Mouse (Mus musculus) neural tube, embryonic 13.5 days (tissue): Measurements from ENCODE around the gene Gpr152. TPM values are rescaled to one million over a fixed set of nuclear protein-coding genes. Genes with fewer than 3 reads are reported as not detected.

Experiments used
- ATAC-seq: fragments of 200-750 bp; cut with Nextera tagmentation; 2 replicates; pipeline ENCODE4 v1.8.0; 2017; ENCODE audit warnings: low read depth, mild to moderate bottlenecking, moderate TSS enrichment, moderate library complexity
- H3K27ac ChIP-seq: fragments of 300-500 bp; sonication (generic); replicated peaks from 2 replicates; pipeline ENCODE4 v1.5.1; 2015; ENCODE audit warnings: moderate library complexity, mild to moderate bottlenecking, inconsistent platforms
- H3K27me3 ChIP-seq: fragments of 300-500 bp; sonication (generic); 2 replicates; pipeline ENCODE4 v1.6.1; 2015; ENCODE audit warnings: mild to moderate bottlenecking, inconsistent platforms
- H3K36me3 ChIP-seq: fragments of 300-500 bp; sonication (generic); 2 replicates; pipeline ENCODE4 v1.6.1; 2015; ENCODE audit warnings: mild to moderate bottlenecking, inconsistent platforms
- H3K4me1 ChIP-seq: fragments of 300-500 bp; sonication (generic); replicated peaks from 2 replicates; pipeline ENCODE4 v1.6.1; 2015; ENCODE audit warnings: inconsistent platforms
- H3K4me2 ChIP-seq: fragments of 300-500 bp; sonication (generic); 2 replicates; pipeline ENCODE4 v1.6.1; 2015; ENCODE audit warnings: inconsistent platforms, mild to moderate bottlenecking, moderate library complexity
- H3K4me3 ChIP-seq: fragments of 300-500 bp; sonication (generic); 2 replicates; pipeline ENCODE4 v1.5.1; 2015; ENCODE audit warnings: mild to moderate bottlenecking, inconsistent platforms
- H3K9ac ChIP-seq: fragments of 300-500 bp; sonication (generic); 2 replicates; pipeline ENCODE4 v1.6.1; 2015; ENCODE audit warnings: moderate library complexity, mild to moderate bottlenecking, inconsistent platforms
- H3K9me3 ChIP-seq: fragments of 300-500 bp; sonication (generic); 2 replicates; pipeline ENCODE4 v1.6.1; 2016; ENCODE audit warnings: inconsistent platforms
- WGBS: fragments of 180-500 bp; shearing (Covaris S2); methylation state at CpG from one replicate; pipeline ENCODE4 v1.1.7; 2015; 5-methylcytosine and 5-hydroxymethylcytosine counted together
- polyA plus RNA-seq: library from polyadenylated mRNA; unstranded; fragments of >200 nt; fragmentation: Nextera tagmentation; extraction: Ambion mirVana; gene quantifications from 2 replicates; pipeline ENCODE4 v1.2.1, GENCODE M21; 2015

Gpr152 gene
- polyA plus RNA-seq, 1 experiment from 2014 or later, result not detected

DNA sequence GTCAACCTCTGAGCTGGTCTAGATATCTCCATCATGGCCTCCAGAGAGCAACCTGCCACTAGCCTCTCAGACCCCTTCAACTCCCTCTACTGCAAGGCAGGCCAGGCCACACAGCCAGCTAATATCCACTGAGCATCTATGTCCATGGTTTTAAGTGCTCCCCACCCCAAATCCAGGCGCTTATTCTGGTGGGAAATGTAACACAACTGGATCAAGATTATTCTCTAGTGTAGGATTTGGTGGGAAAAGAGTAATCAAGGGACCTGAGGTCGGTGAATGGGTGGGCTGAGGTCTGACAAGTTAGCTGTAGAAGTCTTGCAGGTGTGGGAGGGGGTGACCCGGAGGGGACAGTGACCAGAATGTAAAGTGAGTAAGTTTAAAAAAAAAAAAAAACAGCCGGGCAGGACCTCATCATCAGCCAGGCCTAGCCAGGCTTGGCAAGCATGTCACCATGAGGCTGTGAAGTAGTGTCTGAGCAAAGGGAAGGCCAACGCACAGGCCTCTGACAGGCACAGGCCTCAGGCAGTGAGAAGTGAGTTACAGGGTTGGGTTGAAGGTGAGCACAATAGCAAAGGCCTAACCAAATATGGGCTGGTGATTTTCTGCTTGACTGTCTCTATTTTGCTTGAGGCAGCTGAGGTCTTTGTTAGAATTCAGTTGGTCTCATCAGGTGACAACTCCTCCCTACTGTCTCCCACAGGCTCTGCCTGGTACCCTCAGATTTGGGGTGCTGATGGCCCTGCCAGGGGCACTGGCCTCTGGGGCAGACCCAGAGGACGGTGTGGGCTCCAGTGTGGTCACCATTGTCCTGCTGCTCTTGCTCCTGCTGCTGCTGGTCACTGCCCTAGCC lies 15.9 kb downstream of the Gpr152 start:
- Histone ChIP-seq H3K27me3 (no peaks in the 10 kb centered on the region), H3K27ac (0 out of 2 replicates have a peak overlapping the region, but pooled peaks have one; percentile 38), H3K4me3 (no peak overlapping the region), H3K36me3 (peaks cover 81% of the 10 kb centered on the region), H3K9me3 (no peaks in the 10 kb centered on the region), H3K9ac (no peak overlapping the region), H3K4me1 (peaks cover 12% of the 10 kb centered on the region), H3K4me2 (no peak overlapping the region)
- no peak for ATAC-seq
- WGBS, result 71% methylated on average over 6 of the region's 6 CpGs

DNA sequence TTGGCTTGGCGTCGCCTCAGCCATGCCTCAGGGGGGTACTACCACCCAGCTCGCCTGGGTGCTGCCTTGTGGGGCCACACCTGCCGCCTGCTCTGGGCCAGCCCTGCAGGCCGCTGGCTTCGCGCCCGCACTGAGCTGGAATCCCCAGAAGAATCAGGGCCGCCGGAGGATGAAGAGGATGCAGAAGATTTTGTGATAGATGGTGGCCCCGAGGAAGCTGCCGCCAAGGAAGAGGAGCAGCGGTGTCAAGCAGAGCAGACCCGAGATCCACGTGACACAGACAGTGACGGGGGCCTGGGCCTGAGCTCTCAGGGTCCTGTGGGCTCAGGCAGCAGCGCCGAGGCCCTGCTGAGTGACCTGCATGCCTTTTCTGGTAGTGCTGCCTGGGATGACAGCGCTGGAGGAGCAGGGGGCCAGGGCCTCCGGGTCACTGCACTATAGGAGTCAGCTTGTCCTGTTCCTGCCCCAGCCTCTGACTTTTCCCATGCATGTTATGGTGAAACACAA lies 16.5 kb downstream of the Gpr152 start:
- H3K9ac ChIP-seq, result no peak overlapping the region
- H3K4me2 ChIP-seq, result no peak overlapping the region
- H3K36me3 ChIP-seq, result peaks cover 81% of the 10 kb centered on the region
- H3K4me1 ChIP-seq, result peaks cover 12% of the 10 kb centered on the region; the same call in 1 of the 2 replicates
- no peak overlapping the region for H3K4me3 ChIP-seq
- 0 out of 2 replicates have a peak overlapping the region, but pooled peaks have one; percentile 38 for H3K27ac ChIP-seq
- WGBS, result 67% methylated on average over 20 of the region's 20 CpGs
- H3K27me3 ChIP-seq, result no peaks in the 10 kb centered on the region
- no peak for ATAC-seq
- H3K9me3 ChIP-seq, result no peaks in the 10 kb centered on the region

DNA sequence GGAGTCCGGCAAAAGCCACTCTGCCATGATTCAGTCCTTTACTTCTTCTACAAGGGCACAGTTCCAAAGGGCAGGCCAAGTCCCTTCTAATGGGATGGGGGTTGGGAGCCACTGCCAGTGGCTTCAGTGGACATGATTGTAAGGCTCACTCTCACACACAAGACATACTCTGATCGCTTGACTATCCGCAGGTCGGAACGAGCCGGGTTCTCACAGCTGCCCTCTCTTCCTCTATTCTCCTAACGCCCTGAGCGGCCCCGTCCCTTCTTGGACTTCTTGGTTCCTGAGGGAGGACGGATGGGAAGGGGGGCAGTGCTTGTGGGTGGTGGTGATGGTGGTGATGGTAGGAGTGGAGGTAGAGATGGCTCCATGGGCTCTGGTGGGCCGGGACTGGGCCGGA lies 17.2 kb downstream of the Gpr152 start:
- no peaks in the 10 kb centered on the region for H3K9me3 ChIP-seq
- H3K36me3 ChIP-seq, result peaks cover 84% of the 10 kb centered on the region
- H3K4me1 ChIP-seq, result peaks cover 14% of the 10 kb centered on the region
- no peak overlapping the region for H3K9ac ChIP-seq
- ATAC-seq, result no peak
- H3K27ac ChIP-seq, result no peak overlapping the region
- 90% methylated on average over 12 of the region's 12 CpGs for WGBS
- H3K4me3 ChIP-seq, result no peak overlapping the region
- H3K4me2 ChIP-seq, result no peak overlapping the region
- H3K27me3 ChIP-seq, result no peaks in the 10 kb centered on the region

DNA sequence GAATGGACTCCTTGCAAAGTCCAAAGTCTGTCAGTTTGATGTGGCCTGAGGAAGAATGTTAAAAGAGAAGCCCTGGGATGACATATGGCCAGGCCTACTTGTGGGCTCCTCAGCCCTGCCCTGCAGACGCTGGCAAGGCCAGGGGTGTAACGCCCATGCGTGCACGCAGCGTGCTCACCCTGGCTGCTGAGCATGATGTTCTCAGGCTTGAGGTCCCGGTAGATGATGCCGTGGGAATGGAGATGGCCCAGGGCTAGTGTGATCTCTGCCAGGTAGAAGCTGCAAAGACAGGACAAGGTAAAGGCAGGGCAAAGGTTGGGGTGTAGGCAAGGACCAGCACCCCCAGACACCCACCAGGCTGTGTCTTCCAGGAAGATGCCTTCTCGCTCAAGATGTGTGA lies 19.5 kb downstream of the Gpr152 start:
- no peaks in the 10 kb centered on the region for H3K27me3 ChIP-seq
- no peak for ATAC-seq
- peaks cover 31% of the 10 kb centered on the region for H3K4me1 ChIP-seq
- H3K9ac ChIP-seq, result no peak overlapping the region
- H3K4me3 ChIP-seq, result no peak overlapping the region
- H3K27ac ChIP-seq, result no peak overlapping the region
- no peak overlapping the region for H3K4me2 ChIP-seq
- H3K9me3 ChIP-seq, result no peaks in the 10 kb centered on the region
- H3K36me3 ChIP-seq, result peaks cover 65% of the 10 kb centered on the region
- 93% methylated on average over 8 of the region's 8 CpGs for WGBS

DNA sequence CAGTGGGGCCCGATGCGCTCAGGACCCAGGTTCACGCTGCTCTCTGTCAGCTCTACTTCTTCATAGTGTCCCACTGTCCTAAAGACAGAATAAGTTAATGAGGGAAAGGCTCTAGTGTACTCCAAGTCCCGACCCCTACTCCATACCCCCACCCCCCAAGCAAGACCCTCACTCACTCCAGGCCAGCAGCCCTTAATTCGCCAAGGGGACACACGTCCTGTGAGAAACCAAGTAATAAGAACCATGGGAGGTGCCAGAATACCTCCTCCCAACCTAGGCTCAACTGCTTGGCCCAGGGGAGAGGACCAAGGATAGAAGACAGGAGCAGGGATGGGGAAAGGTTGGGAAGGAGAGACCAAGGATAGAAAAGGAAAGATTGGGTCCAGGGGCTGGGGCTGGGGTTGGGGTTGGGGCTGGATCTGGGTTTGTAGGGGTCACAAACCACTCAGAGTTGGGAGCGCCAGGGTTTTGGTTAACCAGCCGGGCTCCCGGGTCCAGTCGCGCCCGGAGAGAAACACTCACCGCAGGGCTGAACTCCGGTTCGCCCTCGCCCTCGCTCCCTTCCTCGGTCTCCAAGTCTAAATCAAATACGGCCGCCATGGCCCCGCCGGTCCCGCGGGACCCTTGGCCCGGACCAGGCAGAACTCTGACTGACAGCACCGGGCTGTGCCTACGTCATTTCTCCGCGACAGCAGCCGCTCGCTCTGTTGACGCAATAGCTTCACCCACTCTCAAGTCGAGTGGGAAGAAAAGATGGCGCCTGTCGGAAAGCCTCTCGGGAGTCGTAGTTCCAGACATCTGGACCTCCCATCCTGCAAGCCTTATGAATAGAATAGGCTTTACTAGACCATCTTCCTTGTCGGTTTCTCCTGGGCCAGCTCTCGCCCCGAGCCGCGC lies 23.3 kb downstream of the Gpr152 start, which contains the start of gene Rps6kb2:
TSS of gene Rps6kb2 (minus strand) at position 709 of the 897 bp plus-strand sequence.
- 7% methylated on average over 42 of the region's 42 CpGs for WGBS
- Histone ChIP-seq H3K9me3 (no peaks in the 10 kb centered on the region), H3K4me1 (peaks cover 21% of the 10 kb centered on the region), H3K9ac (peak within 1 kb of the TSS; percentile 93), H3K4me2 (peak within 1 kb of the TSS; percentile 97), H3K27ac (peak within 1 kb of the TSS; percentile 85), H3K4me3 (peak within 1 kb of the TSS; percentile 71), H3K36me3 (peaks cover 39% of the 10 kb centered on the region), H3K27me3 (no peaks in the 10 kb centered on the region)
- peak; percentile 91 for ATAC-seq

DNA sequence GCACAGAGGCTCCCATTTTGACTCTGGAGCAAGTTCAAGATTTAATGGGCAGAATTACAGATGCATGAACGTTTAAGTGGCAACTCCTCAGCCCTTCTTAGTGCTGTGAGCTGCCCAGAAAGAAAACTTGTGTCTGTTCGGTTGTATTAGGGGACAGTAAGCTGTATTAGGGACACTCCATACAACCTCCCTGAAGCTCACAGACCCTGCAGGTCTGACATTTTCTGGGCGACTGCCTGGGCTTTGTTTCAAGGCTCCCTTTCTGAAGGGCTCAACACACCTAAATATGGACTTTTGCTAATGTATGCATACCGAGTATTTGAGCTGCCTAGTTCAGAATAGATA lies 23.9 kb downstream of the Gpr152 start:
- WGBS, result 42% methylated on average over 4 of the region's 4 CpGs
- Histone ChIP-seq H3K4me2 (peak overlapping the region; percentile 97), H3K4me3 (peak overlapping the region; percentile 71), H3K27me3 (no peaks in the 10 kb centered on the region), H3K36me3 (peaks cover 32% of the 10 kb centered on the region), H3K4me1 (peaks cover 21% of the 10 kb centered on the region), H3K27ac (peak overlapping the region; percentile 85), H3K9me3 (no peaks in the 10 kb centered on the region), H3K9ac (peak overlapping the region; percentile 93)
- no peak; the same call in 1 of the 2 replicates for ATAC-seq

DNA sequence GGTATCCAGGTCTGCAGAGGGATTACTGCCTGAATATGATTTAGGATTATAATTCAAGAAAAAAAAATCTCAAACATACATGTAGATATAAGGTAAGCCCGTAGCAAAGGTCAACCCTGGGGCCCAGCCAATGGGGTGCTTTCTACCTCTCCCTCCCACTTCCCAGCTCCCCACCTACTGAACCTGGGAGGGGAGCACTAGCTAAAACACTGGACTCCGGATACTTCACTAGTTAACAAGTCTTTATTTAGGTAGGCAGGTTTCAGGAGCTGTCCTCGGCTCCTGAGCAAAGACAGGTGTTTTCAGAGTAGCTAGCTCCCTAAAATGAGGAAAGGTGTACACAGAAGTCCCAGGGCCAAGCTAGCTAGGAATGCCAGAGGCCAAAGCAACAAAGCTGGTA lies 24.5 kb downstream of the Gpr152 start:
- Histone ChIP-seq H3K4me1 (peaks cover 25% of the 10 kb centered on the region), H3K36me3 (peaks cover 27% of the 10 kb centered on the region), H3K27ac (peak overlapping the region; percentile 85), H3K27me3 (no peaks in the 10 kb centered on the region), H3K9me3 (no peaks in the 10 kb centered on the region), H3K4me2 (no peak overlapping the region), H3K4me3 (no peak overlapping the region), H3K9ac (no peak overlapping the region)
- ATAC-seq, result no peak
- 87% methylated on average over 3 of the region's 3 CpGs for WGBS

DNA sequence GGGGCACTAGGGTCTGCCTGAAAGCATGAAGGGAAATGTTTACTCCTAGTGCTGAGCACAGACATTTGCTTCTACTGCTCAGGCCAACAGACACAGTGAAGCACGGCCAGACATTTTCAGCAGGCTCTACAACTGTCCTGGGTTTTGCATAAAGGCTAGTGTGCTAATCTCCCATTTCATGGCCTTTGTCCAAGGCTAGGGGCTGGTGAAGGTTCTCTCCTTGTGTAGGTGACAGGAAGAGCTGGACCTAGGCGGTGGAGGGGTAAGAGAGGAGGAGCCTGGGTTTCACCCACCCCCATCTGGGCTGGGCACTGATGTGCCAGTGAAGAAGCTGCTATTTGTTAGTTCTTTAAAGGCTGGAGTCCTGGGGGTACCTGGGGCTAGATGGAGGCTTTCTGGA lies 25.1 kb downstream of the Gpr152 start:
- Histone ChIP-seq H3K9me3 (no peaks in the 10 kb centered on the region), H3K4me2 (no peak overlapping the region), H3K27ac (no peak overlapping the region), H3K9ac (peak overlapping the region; percentile 36; the same call in 1 of the 2 replicates), H3K4me3 (no peak overlapping the region), H3K27me3 (no peaks in the 10 kb centered on the region), H3K36me3 (peaks cover 20% of the 10 kb centered on the region), H3K4me1 (peaks cover 27% of the 10 kb centered on the region)
- 80% methylated on average over 2 of the region's 2 CpGs for WGBS
- ATAC-seq, result no peak

DNA sequence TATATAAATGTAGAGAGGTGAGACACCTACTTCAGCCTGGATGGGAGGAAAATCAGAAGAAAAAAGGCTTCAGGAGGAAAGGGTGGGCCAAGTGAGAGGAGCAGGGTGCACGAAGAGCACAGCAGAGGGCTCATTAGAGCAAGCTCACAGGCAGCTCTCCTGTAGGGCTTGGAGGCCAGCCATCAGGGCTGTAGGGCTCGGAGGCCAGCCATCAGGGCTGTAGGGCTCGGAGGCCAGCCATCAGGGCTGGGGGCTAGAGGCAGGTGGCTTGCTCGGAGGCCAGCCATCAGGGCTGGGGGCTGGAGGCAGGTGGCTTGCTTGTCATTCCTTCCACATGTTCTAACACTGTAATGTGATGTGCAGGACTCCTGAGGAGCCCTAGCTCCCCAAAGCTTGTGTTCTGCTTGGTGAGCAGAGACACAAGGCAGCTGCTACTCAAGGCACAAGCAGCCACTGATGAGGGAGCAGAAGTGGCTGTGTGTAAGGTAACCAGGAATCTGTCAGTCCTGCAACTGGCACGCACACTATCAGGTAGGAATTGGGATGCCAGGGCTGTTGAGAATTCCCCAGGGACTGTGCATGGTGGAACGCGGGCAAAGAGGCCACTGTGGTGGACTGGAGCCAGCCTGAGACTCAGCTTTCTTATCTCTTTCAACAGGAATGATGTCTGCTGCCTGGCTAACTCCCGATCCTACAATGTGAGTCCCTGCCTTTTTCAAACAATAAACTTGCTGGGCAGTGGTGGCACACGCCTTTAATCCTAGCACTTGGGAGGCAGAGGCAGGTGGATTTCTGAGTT lies 27.3 kb downstream of the Gpr152 start:
- no peaks in the 10 kb centered on the region for H3K27me3 ChIP-seq
- H3K36me3 ChIP-seq, result 0 out of 2 replicates have a peak, but pooled peaks cover 2% of the 10 kb centered on the region
- H3K4me3 ChIP-seq, result no peak overlapping the region
- no peak for ATAC-seq
- no peak overlapping the region for H3K4me2 ChIP-seq
- WGBS, result 80% methylated on average over 9 of the region's 9 CpGs
- H3K27ac ChIP-seq, result no peak overlapping the region
- H3K9me3 ChIP-seq, result no peaks in the 10 kb centered on the region
- 0 out of 2 replicates have a peak overlapping the region, but pooled peaks have one; percentile 8 for H3K9ac ChIP-seq
- H3K4me1 ChIP-seq, result peaks cover 35% of the 10 kb centered on the region

DNA sequence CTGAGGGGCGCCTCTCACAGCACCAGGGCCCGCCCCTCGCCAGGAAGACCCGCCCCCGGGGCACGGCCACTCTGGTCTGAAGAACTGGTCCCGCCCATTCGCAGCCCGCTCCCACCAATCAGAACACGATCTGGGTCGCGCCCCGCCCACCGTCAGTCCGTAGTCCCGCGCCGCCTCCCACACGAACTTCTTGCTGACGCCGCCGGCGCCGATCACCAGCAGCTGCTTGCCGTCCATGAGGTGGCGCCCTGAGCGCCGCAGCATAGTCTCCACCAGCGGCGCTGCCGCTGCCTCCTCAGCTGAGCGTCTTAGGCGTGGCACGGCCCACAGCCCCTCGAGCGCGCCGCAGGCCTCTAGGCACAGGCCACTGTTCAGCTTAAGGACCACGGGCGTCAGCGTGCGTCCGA lies 29.8 kb downstream of the Gpr152 start:
- WGBS, result under 1% methylated on average over 43 of the region's 43 CpGs

DNA sequence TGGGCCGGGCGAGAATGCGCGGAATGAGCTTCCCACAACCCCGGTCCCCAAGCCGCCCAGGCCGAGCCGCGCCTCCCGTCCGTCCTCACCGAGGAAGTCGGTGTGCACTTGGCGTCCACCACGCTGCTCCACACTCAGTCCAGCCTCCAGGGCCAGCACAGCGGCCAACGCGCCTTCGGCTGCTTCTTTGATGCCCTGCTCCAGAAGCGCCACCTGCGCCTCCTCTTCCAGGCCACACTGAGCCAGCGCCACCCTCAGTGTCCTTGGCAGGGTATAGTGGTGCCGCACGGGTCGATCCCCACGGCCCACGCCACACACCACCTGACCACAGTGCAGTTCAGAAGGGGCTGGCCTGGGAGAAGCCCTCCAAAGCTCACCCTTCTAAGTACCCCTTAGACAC lies 30.2 kb downstream of the Gpr152 start:
- Histone ChIP-seq H3K27me3 (no peaks in the 10 kb centered on the region), H3K4me1 (peaks cover 16% of the 10 kb centered on the region), H3K4me2 (peak overlapping the region; percentile 86), H3K9me3 (no peaks in the 10 kb centered on the region), H3K9ac (peak overlapping the region; percentile 90), H3K36me3 (no peaks in the 10 kb centered on the region), H3K4me3 (peak overlapping the region; percentile 44), H3K27ac (peak overlapping the region; percentile 94)
- WGBS, result 6% methylated on average over 27 of the region's 27 CpGs
- peak; percentile 56 for ATAC-seq

More for the DNA sequence above, 29.8 kb downstream of the Gpr152 start:
- peak overlapping the region; percentile 94 for H3K27ac ChIP-seq
- H3K4me3 ChIP-seq, result peak overlapping the region; percentile 44
- no peaks in the 10 kb centered on the region for H3K27me3 ChIP-seq
- no peaks in the 10 kb centered on the region for H3K9me3 ChIP-seq
- H3K36me3 ChIP-seq, result no peaks in the 10 kb centered on the region
- peaks cover 16% of the 10 kb centered on the region for H3K4me1 ChIP-seq
- peak overlapping the region; percentile 86 for H3K4me2 ChIP-seq
- ATAC-seq, result peak; percentile 94
- peak overlapping the region; percentile 90 for H3K9ac ChIP-seq
